Mouse (Mus musculus) heart, postnatal 4 days (tissue): ENCODE results near the gene Boll. TPM values are rescaled to one million over a fixed set of nuclear protein-coding genes. Genes with fewer than 3 reads are reported as not detected.
"Not testable (repeated sequence)": the region's sequence is repeated elsewhere in the genome, so short reads cannot be mapped to it uniquely, and the experiment has no call there.

Experiments used
- DNase-seq: peaks from one replicate; pipeline ENCODE4 v3.0.0; 2021
- total RNA-seq, 2 experiments: library from RNA; stranded (reverse); gene quantifications; 2 replicates each; pipeline ENCODE4 v1.2.3; 2021

The Boll gene
- total RNA-seq = under 1 TPM in 1 of 2 experiments, not detected in 1; 0.36 TPM

GRCm38 (mm10) chr1:55363044-55363565 is at the start of gene Boll:
Gene Boll (minus strand): TSS chr1:55363469.
- DNase-seq = peak; percentile 83

GRCm38 (mm10) chr1:55412569-55412968 is 49.3 kb upstream of the Boll start:
- DNase-seq = no peak

- no peak for DNase-seq
These were observed 47.8 kb upstream of the Boll start for GRCm38 (mm10) chr1:55411079-55411478.

GRCm38 (mm10) chr1:55410670-55411069 is 47.4 kb upstream of the Boll start:
- DNase-seq = no peak

GRCm38 (mm10) chr1:55406531-55407375 is 43.5 kb upstream of the Boll start:
- DNase-seq = peak; percentile 22

GRCm38 (mm10) chr1:55406023-55406413 is 42.7 kb upstream of the Boll start:
- peak; percentile 80 for DNase-seq

- DNase-seq = peak; percentile 97
These were observed 42.2 kb upstream of the Boll start, which contains the start of gene Plcl1 for GRCm38 (mm10) chr1:55405272-55406022. Gene Plcl1 (plus strand): TSS chr1:55405921.

- DNase-seq = peak; percentile 66
These were observed 41.2 kb upstream of the Boll start for GRCm38 (mm10) chr1:55404439-55404838.

- no peak for DNase-seq
These were observed 36.6 kb upstream of the Boll start for GRCm38 (mm10) chr1:55399891-55400290.

GRCm38 (mm10) chr1:55383114-55383773 is 20.0 kb upstream of the Boll start:
- DNase-seq = peak; percentile 90

GRCm38 (mm10) chr1:55380527-55380926 is 17.3 kb upstream of the Boll start:
- no peak for DNase-seq

- DNase-seq = no peak
These were observed 9.4 kb upstream of the Boll start for GRCm38 (mm10) chr1:55372626-55373025.

- peak; percentile 54 for DNase-seq
These were observed 317 bp upstream of the Boll start for GRCm38 (mm10) chr1:55363586-55363985.

- no peak for DNase-seq
These were observed 635 bp downstream of the Boll start for GRCm38 (mm10) chr1:55362634-55363033.

GRCm38 (mm10) chr1:55351914-55352313 is 11.4 kb downstream of the Boll start:
- not testable (repeated sequence) for DNase-seq

GRCm38 (mm10) chr1:55325496-55325895 is 37.8 kb downstream of the Boll start:
- not testable (repeated sequence) for DNase-seq

- DNase-seq = no peak
These were observed 62.2 kb downstream of the Boll start for GRCm38 (mm10) chr1:55301077-55301476.

- no peak for DNase-seq
These were observed 84.2 kb downstream of the Boll start for GRCm38 (mm10) chr1:55279081-55279480.

GRCm38 (mm10) chr1:55265447-55265846 is 97.8 kb downstream of the Boll start:
- no peak for DNase-seq

- DNase-seq = no peak
These were observed 98.9 kb downstream of the Boll start for GRCm38 (mm10) chr1:55264385-55264784.

GRCm38 (mm10) chr1:55246374-55246773 is 116.9 kb downstream of the Boll start:
- no peak for DNase-seq

- DNase-seq = peak; percentile 52
These were observed 124.0 kb downstream of the Boll start for GRCm38 (mm10) chr1:55239237-55239636.

- DNase-seq = no peak
These were observed 124.8 kb downstream of the Boll start for GRCm38 (mm10) chr1:55238496-55238895.
